Mouse (Mus musculus) hindbrain, postnatal 0 days (tissue): ENCODE results near the gene Gas2. TPM values are rescaled to one million over a fixed set of nuclear protein-coding genes. Genes with fewer than 3 reads are reported as not detected.
A peak's percentile ranks its signal among the peaks of the same experiment; 100 is the strongest.

Experiments used
- ATAC-seq: fragments of 200-750 bp; cut with Nextera tagmentation; 2 replicates; pipeline ENCODE4 v1.8.0; 2017; ENCODE audit warnings: mild to moderate bottlenecking, moderate TSS enrichment, moderate library complexity
- DNase-seq: peaks from one replicate; pipeline ENCODE4 v3.0.0-alpha.2; 2015; ENCODE audit warnings: low spot score
- H3K27ac ChIP-seq: fragments of 300-500 bp; sonication (generic); 2 replicates; pipeline ENCODE4 v1.5.1; 2014; ENCODE audit warnings: mild to moderate bottlenecking
- H3K27me3 ChIP-seq: fragments of 300-500 bp; sonication (generic); 2 replicates; pipeline ENCODE4 v1.6.1; 2014; ENCODE audit warnings: low read length, mixed read lengths; ENCODE audit not compliant: insufficient read depth
- H3K36me3 ChIP-seq: fragments of 300-500 bp; sonication (generic); 2 replicates; pipeline ENCODE4 v1.6.1; 2014; ENCODE audit warnings: low read length, mixed read lengths; ENCODE audit not compliant: insufficient read depth
- H3K4me1 ChIP-seq: fragments of 300-500 bp; sonication (generic); 2 replicates; pipeline ENCODE4 v1.6.1; 2014; ENCODE audit warnings: antibody characterized with exemption, low read length, mixed read lengths; ENCODE audit not compliant: insufficient read depth
- H3K4me2 ChIP-seq: fragments of 300-500 bp; sonication (generic); 2 replicates; pipeline ENCODE4 v1.6.1; 2014; ENCODE audit warnings: low read depth, mild to moderate bottlenecking, low read length, moderate library complexity, mixed read lengths
- H3K4me3 ChIP-seq: fragments of 300-500 bp; sonication (generic); 2 replicates; pipeline ENCODE4 v1.5.1; 2014; ENCODE audit warnings: low read length
- H3K9ac ChIP-seq: fragments of 300-500 bp; sonication (generic); replicated peaks from 2 replicates; pipeline ENCODE4 v1.6.1; 2014; ENCODE audit warnings: mild to moderate bottlenecking, low read length, moderate library complexity, mixed read lengths
- H3K9me3 ChIP-seq: fragments of 300-500 bp; sonication (generic); 2 replicates; pipeline ENCODE4 v1.6.1; 2016; ENCODE audit warnings: low read length, mixed read lengths
- CTCF ChIP-seq: IDR thresholded peaks from 2 replicates; pipeline ENCODE4 v1.5.1; 2016; ENCODE audit warnings: antibody characterized with exemption, control low read depth, low read depth
- WGBS: fragments of 180-500 bp; shearing (Covaris S2); extraction: QIAGEN DNeasy Blood & Tissue Kit; methylation state at CpG from one replicate; pipeline ENCODE4 v1.1.7; 2014; 5-methylcytosine and 5-hydroxymethylcytosine counted together
- polyA plus RNA-seq: library from polyadenylated mRNA; unstranded; fragments of >200 nt; fragmentation: Nextera tagmentation; extraction: Ambion mirVana; gene quantifications from 2 replicates; pipeline ENCODE4 v1.2.1, GENCODE M21; 2015
- total RNA-seq: library from RNA; depleted of rRNA; stranded (reverse); fragments of >200 nt; gene quantifications from 2 replicates; pipeline ENCODE4 v1.2.3, GENCODE M21; 2014

Gas2 gene
- total and polyA plus RNA-seq, 2 experiments from 2014 or later = 13.4 to 27.4 TPM

DNA sequence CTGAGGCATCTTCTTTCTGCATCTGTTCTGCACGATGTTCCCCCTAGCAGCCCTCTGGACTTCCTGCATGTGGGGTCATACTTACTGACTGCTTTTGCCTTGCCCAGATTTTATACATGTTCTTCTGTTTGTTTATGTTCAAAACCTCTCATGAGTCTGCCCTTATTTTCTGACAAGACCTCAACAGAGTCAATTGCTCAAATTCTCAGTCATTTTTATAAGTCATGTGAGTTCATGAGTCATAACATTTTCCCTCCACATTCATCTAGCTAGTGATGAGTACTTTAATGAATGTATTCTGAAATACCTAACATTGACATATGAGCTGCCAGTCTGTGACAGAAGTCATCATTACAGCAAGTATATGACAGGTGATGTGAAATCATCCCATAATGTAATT, 3.5 kb downstream of the Gas2 start:
- ATAC-seq (no peak), DNase-seq (no peak)
- Histone ChIP-seq H3K9ac (no peak overlapping the region), H3K36me3 (no peaks in the 10 kb centered on the region), H3K9me3 (no peaks in the 10 kb centered on the region), H3K4me3 (no peak overlapping the region), H3K27me3 (no peaks in the 10 kb centered on the region), H3K4me2 (no peak overlapping the region), H3K4me1 (peaks cover 8% of the 10 kb centered on the region), H3K27ac (no peak overlapping the region)
- 86% methylated on average over 1 of the region's 1 CpGs for WGBS
- no peak for TF ChIP-seq CTCF

DNA sequence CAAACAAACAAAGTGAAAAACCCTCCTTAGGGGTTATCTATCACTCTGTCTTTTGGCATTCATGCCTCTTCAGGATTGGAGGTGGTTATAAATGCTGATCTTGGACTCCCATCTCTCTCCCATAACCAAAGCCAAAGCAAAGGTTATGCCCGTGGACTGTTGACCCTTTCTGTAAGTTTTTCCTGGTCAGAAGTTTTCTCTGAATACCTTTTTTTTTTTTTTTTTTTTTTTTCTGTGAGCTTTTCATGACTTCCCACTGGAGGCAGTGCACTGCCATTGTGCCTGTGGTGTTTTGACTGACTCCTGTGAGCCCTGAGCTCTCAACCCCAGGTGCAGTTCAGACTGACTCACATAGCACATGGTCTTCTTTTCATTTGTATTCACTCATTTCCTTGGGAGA, 6.2 kb downstream of the Gas2 start:
- no peak overlapping the region for H3K9ac ChIP-seq
- no peaks in the 10 kb centered on the region for H3K9me3 ChIP-seq
- ATAC-seq (no peak), DNase-seq (no peak)
- no peak for TF ChIP-seq CTCF
- no peaks in the 10 kb centered on the region for H3K27me3 ChIP-seq
- 85% methylated on average over 1 of the region's 1 CpGs for WGBS
- H3K27ac ChIP-seq = no peak overlapping the region
- H3K36me3 ChIP-seq = no peaks in the 10 kb centered on the region
- H3K4me2 ChIP-seq = no peak overlapping the region
- H3K4me3 ChIP-seq = no peak overlapping the region
- H3K4me1 ChIP-seq = no peaks in the 10 kb centered on the region

- no peak overlapping the region for H3K27ac ChIP-seq
- TF ChIP-seq CTCF = no peak
- H3K4me2 ChIP-seq = no peak overlapping the region
- H3K36me3 ChIP-seq = no peaks in the 10 kb centered on the region
- no peaks in the 10 kb centered on the region for H3K9me3 ChIP-seq
- ATAC-seq (no peak), DNase-seq (no peak)
- no peaks in the 10 kb centered on the region for H3K27me3 ChIP-seq
- no peak overlapping the region for H3K4me3 ChIP-seq
- no peaks in the 10 kb centered on the region for H3K4me1 ChIP-seq
- 85% methylated on average over 1 of the region's 1 CpGs for WGBS
- H3K9ac ChIP-seq = no peak overlapping the region
Observed at GRCm38 (mm10) chr7:51872041-51872440, 10.2 kb downstream of the Gas2 start.

GRCm38 (mm10) chr7:51872597-51872996, 10.8 kb downstream of the Gas2 start:
- ATAC-seq (no peak), DNase-seq (no peak)
- H3K4me2 ChIP-seq = no peak overlapping the region
- H3K9ac ChIP-seq = no peak overlapping the region
- no peaks in the 10 kb centered on the region for H3K27me3 ChIP-seq
- no peaks in the 10 kb centered on the region for H3K9me3 ChIP-seq
- H3K4me3 ChIP-seq = no peak overlapping the region
- no peak for TF ChIP-seq CTCF
- no peaks in the 10 kb centered on the region for H3K4me1 ChIP-seq
- no peaks in the 10 kb centered on the region for H3K36me3 ChIP-seq
- no peak overlapping the region for H3K27ac ChIP-seq

GRCm38 (mm10) chr7:51876316-51876715, 14.5 kb downstream of the Gas2 start:
- Histone ChIP-seq H3K4me2 (no peak overlapping the region), H3K4me3 (no peak overlapping the region), H3K36me3 (no peaks in the 10 kb centered on the region), H3K27me3 (no peaks in the 10 kb centered on the region), H3K9me3 (no peaks in the 10 kb centered on the region), H3K4me1 (0 out of 2 replicates have a peak, but pooled peaks cover 4% of the 10 kb centered on the region), H3K27ac (no peak overlapping the region), H3K9ac (no peak overlapping the region)
- TF ChIP-seq CTCF = no peak
- no peak for ATAC-seq
- DNase-seq = no peak

DNA sequence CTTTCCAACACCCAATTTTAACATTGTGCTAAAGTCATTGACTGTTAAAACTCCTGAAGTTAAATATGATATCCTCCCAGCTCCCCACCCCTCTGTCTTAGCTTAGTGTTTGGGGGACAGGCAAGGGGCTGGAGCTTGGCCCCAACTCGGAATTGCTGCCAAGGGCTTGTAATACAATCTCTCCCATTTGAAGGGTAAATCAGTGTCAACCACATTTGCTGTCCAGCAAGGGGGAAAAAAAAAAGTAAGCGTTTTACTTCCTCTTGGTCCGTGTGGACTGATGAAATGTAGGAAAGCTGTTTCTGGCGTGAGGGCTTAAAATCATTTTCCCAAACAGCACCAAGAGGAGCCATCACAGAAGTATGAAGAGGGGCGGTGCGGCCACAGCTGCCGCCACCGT, 16.9 kb downstream of the Gas2 start:
- Histone ChIP-seq H3K36me3 (no peaks in the 10 kb centered on the region), H3K27ac (peak overlapping the region; percentile 80), H3K27me3 (no peaks in the 10 kb centered on the region), H3K4me2 (peak overlapping the region; percentile 81), H3K9ac (peak overlapping the region; percentile 77), H3K4me3 (peak overlapping the region; percentile 51), H3K4me1 (0 out of 2 replicates have a peak, but pooled peaks cover 4% of the 10 kb centered on the region), H3K9me3 (no peaks in the 10 kb centered on the region)
- 2% methylated on average over 8 of the region's 8 CpGs for WGBS
- no peak for TF ChIP-seq CTCF
- ATAC-seq = no peak
- DNase-seq = no peak

- peak; percentile 79 for DNase-seq
- H3K9ac ChIP-seq = peak overlapping the region; percentile 77
- under 1% methylated on average over 17 of the region's 17 CpGs for WGBS
- peak overlapping the region; percentile 81 for H3K4me2 ChIP-seq
- peak; percentile 97 for ATAC-seq
- no peaks in the 10 kb centered on the region for H3K27me3 ChIP-seq
- peak overlapping the region; percentile 80 for H3K27ac ChIP-seq
- H3K9me3 ChIP-seq = no peaks in the 10 kb centered on the region
- H3K4me1 ChIP-seq = 0 out of 2 replicates have a peak, but pooled peaks cover 4% of the 10 kb centered on the region
- no peak for TF ChIP-seq CTCF
- peak overlapping the region; percentile 51 for H3K4me3 ChIP-seq
- H3K36me3 ChIP-seq = no peaks in the 10 kb centered on the region
Observed at GRCm38 (mm10) chr7:51879136-51879723, 17.4 kb downstream of the Gas2 start.
